Mouse (Mus musculus) testis, adult 2 months (tissue): ENCODE results near the gene Ccdc85c.
A peak's percentile ranks its signal among the peaks of the same experiment; 100 is the strongest.

Source experiments
- CTCF ChIP-seq: fragments of 200-500 bp; IDR thresholded peaks from 2 replicates; pipeline ENCODE4 v1.5.1; 2012; ENCODE audit warnings: low read depth, mild to moderate bottlenecking, inconsistent platforms, low read length, moderate library complexity; ENCODE audit not compliant: control insufficient read depth, insufficient read depth, insufficient replicate concordance
- POLR2A ChIP-seq: fragments of 200-500 bp; IDR thresholded peaks from 2 replicates; pipeline ENCODE4 v1.6.1; 2012; ENCODE audit warnings: low read depth, mild to moderate bottlenecking, inconsistent platforms, low read length, moderate library complexity; ENCODE audit not compliant: control insufficient read depth

GRCm38 (mm10) chr12:108307553-108307952 is 32.3 kb upstream of the Ccdc85c start:
- TF ChIP-seq CTCF (peak; percentile 56; the same call in 1 of the 2 replicates), POLR2A (no peak)
